Mouse (Mus musculus) kidney, adult 2 months (tissue): ENCODE data around the gene Bbs7. TPM values are rescaled to one million over a fixed set of nuclear protein-coding genes. Genes with fewer than 3 reads are reported as not detected.

Experiments
- DNase-seq: peaks from one replicate; pipeline ENCODE4 v3.0.0; 2021
- H3K27ac ChIP-seq: fragments of 200-500 bp; 2 replicates; pipeline ENCODE4 v1.5.1; 2012; ENCODE audit warnings: low read depth, low read length, control low read depth, inconsistent platforms; ENCODE audit not compliant: insufficient read depth
- H3K27me3 ChIP-seq: fragments of 200-500 bp; replicated peaks from 2 replicates; pipeline ENCODE4 v1.6.1; 2012; ENCODE audit warnings: mild to moderate bottlenecking, moderate library complexity, low read length, inconsistent platforms; ENCODE audit not compliant: control insufficient read depth, insufficient read depth
- H3K36me3 ChIP-seq: fragments of 200-500 bp; 2 replicates; pipeline ENCODE4 v1.6.1; 2012; ENCODE audit warnings: mild to moderate bottlenecking, moderate library complexity, low read length, inconsistent platforms; ENCODE audit not compliant: control insufficient read depth, insufficient read depth
- H3K4me1 ChIP-seq: fragments of 200-500 bp; 2 replicates; pipeline ENCODE4 v1.6.1; 2011; ENCODE audit warnings: low read length; ENCODE audit not compliant: control insufficient read depth, insufficient read depth
- H3K4me3 ChIP-seq: fragments of 200-500 bp; 2 replicates; pipeline ENCODE4 v1.5.1; 2011; ENCODE audit warnings: mild to moderate bottlenecking, low read depth, low read length, control low read depth; ENCODE audit not compliant: insufficient read depth
- CTCF ChIP-seq: fragments of 200-500 bp; conservative IDR thresholded peaks from 2 replicates; pipeline ENCODE4 v1.5.1; 2011; ENCODE audit warnings: low read depth, mild to moderate bottlenecking, control low read depth, low read length, moderate library complexity, mixed read lengths; ENCODE audit not compliant: insufficient read depth, insufficient read length
- POLR2A ChIP-seq: fragments of 200-500 bp; IDR thresholded peaks from one replicate; pipeline ENCODE4 v1.6.1; 2011; ENCODE audit warnings: low read depth, low read length, control low read depth
- WGBS: fragments of 180-500 bp; shearing (Covaris S2); methylation state at CpG from one replicate; pipeline ENCODE4 v1.1.7; 2018; 5-methylcytosine and 5-hydroxymethylcytosine counted together
- polyA plus RNA-seq: library from polyadenylated mRNA; depleted of rRNA; stranded (reverse); fragments of >200 nt; gene quantifications from 2 replicates; pipeline ENCODE4 v1.2.3, GENCODE M21; 2012

Bbs7 gene
- polyA plus RNA-seq, 1 experiment = 4.6 TPM

- DNase-seq = peak; percentile 10
- H3K27ac ChIP-seq = no peak overlapping the region
- WGBS = under 1% methylated on average over 46 of the region's 46 CpGs
- H3K4me3 ChIP-seq = peak overlapping the region; percentile 59
- H3K36me3 ChIP-seq = no peaks in the 10 kb centered on the region; the same call in 1 of the 2 replicates
- no peaks in the 10 kb centered on the region for H3K27me3 ChIP-seq
- H3K4me1 ChIP-seq = peaks cover 5% of the 10 kb centered on the region; the same call in 1 of the 2 replicates
- TF ChIP-seq CTCF (no peak), POLR2A (no peak)
Observed at GRCm38 (mm10) chr3:36571361-36571826, 41.9 kb downstream of the Bbs7 start.

GRCm38 (mm10) chr3:36569836-36570235, 43.4 kb downstream of the Bbs7 start:
- no peak for TF ChIP-seq CTCF
- no peak for TF ChIP-seq POLR2A
- Histone ChIP-seq H3K27ac (no peak overlapping the region), H3K36me3 (peaks cover 2% of the 10 kb centered on the region), H3K4me3 (no peak overlapping the region), H3K4me1 (peaks cover 5% of the 10 kb centered on the region; the same call in 1 of the 2 replicates), H3K27me3 (no peaks in the 10 kb centered on the region)
- no peak for DNase-seq
- 74% methylated on average over 5 of the region's 5 CpGs for WGBS

GRCm38 (mm10) chr3:36563666-36564065, 49.6 kb downstream of the Bbs7 start:
- no peak for DNase-seq
- H3K4me1 ChIP-seq = no peaks in the 10 kb centered on the region
- 94% methylated on average over 3 of the region's 3 CpGs for WGBS
- no peak overlapping the region for H3K4me3 ChIP-seq
- H3K27ac ChIP-seq = no peak overlapping the region
- H3K36me3 ChIP-seq = peaks cover 6% of the 10 kb centered on the region
- TF ChIP-seq POLR2A = no peak
- no peak for TF ChIP-seq CTCF
- no peaks in the 10 kb centered on the region for H3K27me3 ChIP-seq

- peaks cover 12% of the 10 kb centered on the region for H3K36me3 ChIP-seq
- H3K4me3 ChIP-seq = no peak overlapping the region
- H3K27ac ChIP-seq = no peak overlapping the region
- no peaks in the 10 kb centered on the region for H3K4me1 ChIP-seq
- no peak for TF ChIP-seq POLR2A
- TF ChIP-seq CTCF = no peak
- WGBS = 84% methylated on average over 4 of the region's 4 CpGs
- no peaks in the 10 kb centered on the region for H3K27me3 ChIP-seq
- no peak for DNase-seq
Observed at GRCm38 (mm10) chr3:36559606-36560005, 53.7 kb downstream of the Bbs7 start.

GRCm38 (mm10) chr3:36557601-36558000, 55.7 kb downstream of the Bbs7 start:
- Histone ChIP-seq H3K27me3 (no peaks in the 10 kb centered on the region), H3K4me1 (no peaks in the 10 kb centered on the region), H3K27ac (no peak overlapping the region), H3K36me3 (peaks cover 9% of the 10 kb centered on the region), H3K4me3 (no peak overlapping the region)
- TF ChIP-seq CTCF (no peak), POLR2A (no peak)
- DNase-seq = no peak
- 97% methylated on average over 1 of the region's 1 CpGs for WGBS

- TF ChIP-seq CTCF = no peak
- peak; percentile 6 for TF ChIP-seq POLR2A
- Histone ChIP-seq H3K36me3 (peaks cover 8% of the 10 kb centered on the region), H3K4me3 (peak within 1 kb of the TSS; percentile 87), H3K27me3 (no peaks in the 10 kb centered on the region), H3K4me1 (no peaks in the 10 kb centered on the region), H3K27ac (no peak within 1 kb of the TSS)
- DNase-seq = peak; percentile 96
- WGBS = under 1% methylated on average over 39 of the region's 39 CpGs
Observed at GRCm38 (mm10) chr3:36552406-36553047, 60.8 kb downstream of the Bbs7 start, which contains the start of gene Exosc9. Exosc9 (plus strand) TSS chr3:36552606.

- WGBS = 10% methylated on average over 12 of the region's 12 CpGs
- TF ChIP-seq CTCF (no peak), POLR2A (no peak)
- no peak for DNase-seq
- H3K4me1 ChIP-seq = no peaks in the 10 kb centered on the region
- H3K27ac ChIP-seq = no peak overlapping the region
- H3K36me3 ChIP-seq = peaks cover 8% of the 10 kb centered on the region
- H3K4me3 ChIP-seq = peak overlapping the region; percentile 87
- no peaks in the 10 kb centered on the region for H3K27me3 ChIP-seq
Observed at GRCm38 (mm10) chr3:36551851-36552384, 61.4 kb downstream of the Bbs7 start.
